Comparison of ENCODE assay signal across 23 mouse cellular contexts in the genomic region with DNA sequence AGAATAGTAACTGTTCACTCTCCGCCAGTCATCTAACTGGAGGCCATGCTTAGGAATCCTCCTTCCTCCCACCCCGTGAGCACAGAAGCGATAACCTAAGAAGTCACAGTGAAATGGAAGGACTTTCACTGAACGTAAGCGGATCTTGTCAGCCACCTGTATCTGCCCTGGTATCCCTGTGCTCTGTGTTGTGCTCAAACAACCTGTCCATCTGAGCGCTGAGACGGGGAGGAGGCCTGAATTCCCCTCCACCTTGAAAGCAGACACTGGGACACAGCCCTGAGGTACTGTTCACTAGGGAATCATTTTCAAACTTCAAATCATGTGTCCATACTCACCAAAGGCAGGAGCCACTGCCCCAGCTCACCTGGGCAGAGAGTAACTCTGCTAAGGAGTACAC. TPM values are rescaled to one million over a fixed set of nuclear protein-coding genes. Genes with fewer than 3 reads are reported as not detected.
DNase-seq lines count a peak whose midpoint lies in the region; ATAC-seq and TF ChIP-seq lines count a peak whose summit lies in the region.
"Had no signal": no experiment of that assay in that cellular context is flagged by ENCODE, and none has a peak within 500 bp of the region (broad histone marks: within the 10 kb centered on the region; RNA-seq: fewer than 3 reads in every experiment).

No protein-coding gene starts in this region.

- H3K9me3 ChIP-seq in kidney, embryonic 16.5 days (ENCODE audit: low read length) = no peaks in the 10 kb centered on the region
- no peaks in the 10 kb centered on the region for H3K9me3 ChIP-seq in lung, embryonic 16.5 days (ENCODE audit: control insufficient read depth, low read length)
- H3K9me3 ChIP-seq: G1E; hindbrain, embryonic 10.5 days; liver, embryonic 15.5 days; neural tube, embryonic 15.5 days had no signal

- DNase-seq in heart, adult 2 months = no peak
- DNase-seq in heart, postnatal 14 days = no peak
- no peak for DNase-seq in kidney, adult 9 months
- DNase-seq in lung, adult 2 months = no peak
- DNase-seq in testis, postnatal 10 days (ENCODE audit: low spot score) = no peak
- DNase-seq: cerebellum, adult 11-12 months; cerebellum, postnatal 14 days; layer of hippocampus, postnatal 36 days; right cerebral cortex, adult 18-20 months; right cerebral cortex, postnatal 4 days; thymus, postnatal 25 days had no signal

- peaks cover 7% of the 10 kb centered on the region; the same call in 1 of the 2 replicates for H3K79me2 ChIP-seq in heart, adult 2 months (replicated peaks; ENCODE audit: control insufficient read depth, insufficient read depth, low read length)
- H3K79me2 ChIP-seq in myocyte (ENCODE audit: control insufficient read depth, insufficient read depth) = no peaks in the 10 kb centered on the region

- TF ChIP-seq POLR2A in heart, adult 2 months (IDR thresholded peaks at IDR 0.05; ENCODE audit: insufficient read depth, low read depth, low read length) = no peak
- TF ChIP-seq POLR2A in lung, adult 2 months (IDR thresholded peaks at IDR 0.05; ENCODE audit: borderline replicate concordance, extremely low read depth, low read depth, low read length) = no peak
- TF ChIP-seq POLR2A in myocyte (IDR thresholded peaks at IDR 0.05; ENCODE audit: insufficient read length, low read depth) = no peak

- no peak overlapping the region for H3ac ChIP-seq in myocyte (ENCODE audit: control insufficient read depth, insufficient read length)

- peaks cover 14% of the 10 kb centered on the region for H3K4me1 ChIP-seq in heart, adult 2 months (ENCODE audit: control insufficient read depth, insufficient read depth, low read length)
- H3K4me1 ChIP-seq in kidney, embryonic 16.5 days (ENCODE audit: insufficient read depth, low read length) = peaks cover 30% of the 10 kb centered on the region
- H3K4me1 ChIP-seq in lung, embryonic 16.5 days (replicated peaks; ENCODE audit: control insufficient read depth, insufficient read depth, low read length) = peaks cover 25% of the 10 kb centered on the region
- H3K4me1 ChIP-seq in lung, adult 2 months (ENCODE audit: control insufficient read depth, insufficient read depth, low read length) = peaks cover 16% of the 10 kb centered on the region

- H3K4me3 ChIP-seq in heart, adult 2 months = no peak overlapping the region
- no peak overlapping the region for H3K4me3 ChIP-seq in kidney, embryonic 16.5 days (ENCODE audit: low read length)
- no peak overlapping the region for H3K4me3 ChIP-seq in lung, embryonic 16.5 days (ENCODE audit: low read length)
- no peak overlapping the region for H3K4me3 ChIP-seq in lung, adult 2 months (replicated peaks; ENCODE audit: extremely low read depth, low read depth, low read length)
- no peak overlapping the region for H3K4me3 ChIP-seq in myocyte
- H3K4me3 ChIP-seq: hindbrain, embryonic 10.5 days; liver, embryonic 15.5 days; neural tube, embryonic 15.5 days had no signal

- 0 out of 2 replicates have a peak, but pooled peaks have one; percentile 2 for ATAC-seq in kidney, embryonic 16.5 days (ENCODE audit: low FRiP score, low TSS enrichment)
- ATAC-seq in lung, embryonic 16.5 days (ENCODE audit: low read depth) = no peak; the same call in 1 of the 2 replicates
- ATAC-seq: CD4-positive, CD25-positive, alpha-beta regulatory T cell, adult 4 months; hindbrain, embryonic 16.5 days; intestine, embryonic 16.5 days had no signal

- H3K4me2 ChIP-seq in kidney, embryonic 16.5 days (replicated peaks; ENCODE audit: low read depth, low read length) = no peak overlapping the region
- H3K4me2 ChIP-seq in lung, embryonic 16.5 days (ENCODE audit: low read depth, low read length) = no peak overlapping the region
- peak overlapping the region; percentile 42 for H3K4me2 ChIP-seq in myocyte (ENCODE audit: low read depth)
- H3K4me2 ChIP-seq: liver, embryonic 15.5 days; midbrain, embryonic 11.5 days; neural tube, embryonic 15.5 days had no signal

- TF ChIP-seq CTCF in heart, adult 2 months (IDR thresholded peaks at IDR 0.05) = no peak
- TF ChIP-seq CTCF in lung, adult 2 months (IDR thresholded peaks at IDR 0.05; ENCODE audit: insufficient read depth, low read length) = no peak

- TF ChIP-seq EP300 in heart, adult 2 months (IDR thresholded peaks at IDR 0.05; ENCODE audit: insufficient read depth, low read depth, low read length) = no peak

- peaks cover 17% of the 10 kb centered on the region for H3K36me3 ChIP-seq in heart, adult 2 months (ENCODE audit: control insufficient read depth, insufficient read depth, low read length)
- H3K36me3 ChIP-seq in kidney, embryonic 16.5 days (ENCODE audit: insufficient read depth, low read length) = peaks cover 49% of the 10 kb centered on the region
- peaks cover 43% of the 10 kb centered on the region for H3K36me3 ChIP-seq in lung, embryonic 16.5 days (ENCODE audit: control insufficient read depth, insufficient read depth, low read length)
- peaks cover 45% of the 10 kb centered on the region for H3K36me3 ChIP-seq in myocyte (ENCODE audit: control insufficient read depth, insufficient read depth)
- H3K36me3 ChIP-seq: G1E had no signal

- peak overlapping the region; percentile 42 for H3K27ac ChIP-seq in heart, adult 2 months
- H3K27ac ChIP-seq in kidney, embryonic 16.5 days (ENCODE audit: low read length) = no peak overlapping the region; the same call in 1 of the 2 replicates
- peak overlapping the region; percentile 87 for H3K27ac ChIP-seq in lung, embryonic 16.5 days (ENCODE audit: low read length)
- H3K27ac ChIP-seq: hindbrain, embryonic 10.5 days; neural tube, embryonic 15.5 days had no signal

- no peaks in the 10 kb centered on the region for H3K27me3 ChIP-seq in heart, adult 2 months (ENCODE audit: control insufficient read depth, insufficient read depth, low read length)
- no peaks in the 10 kb centered on the region for H3K27me3 ChIP-seq in kidney, embryonic 16.5 days (ENCODE audit: insufficient read depth, low read length)
- no peaks in the 10 kb centered on the region for H3K27me3 ChIP-seq in lung, embryonic 16.5 days (ENCODE audit: control insufficient read depth, insufficient read depth, low read depth, low read length)
- H3K27me3 ChIP-seq in myocyte (ENCODE audit: control insufficient read depth, insufficient read depth, insufficient read length) = no peaks in the 10 kb centered on the region
- H3K27me3 ChIP-seq: liver, embryonic 15.5 days; neural tube, embryonic 15.5 days had no signal

- 91% methylated on average over 7 of the region's 7 CpGs for WGBS in heart, adult 2 months
- WGBS in kidney, embryonic 16.5 days = 73% methylated on average over 7 of the region's 7 CpGs
- 68% methylated on average over 7 of the region's 7 CpGs for WGBS in lung, embryonic 16.5 days
- WGBS in lung, adult 2 months = 81% methylated on average over 7 of the region's 7 CpGs

- no peak overlapping the region for H3K9ac ChIP-seq in heart, adult 2 months (ENCODE audit: low read depth, low read length)
- 0 out of 2 replicates have a peak overlapping the region, but pooled peaks have one; percentile 8 for H3K9ac ChIP-seq in kidney, embryonic 16.5 days (replicated peaks; ENCODE audit: low read length)
- peak overlapping the region; percentile 35; the same call in 1 of the 2 replicates for H3K9ac ChIP-seq in lung, embryonic 16.5 days (ENCODE audit: low read length)
- H3K9ac ChIP-seq: liver, embryonic 15.5 days; neural tube, embryonic 15.5 days had no signal

- intact Hi-C loops in heart, adult 2 months (cut with DNase I) = loop anchor here (2.0 to 5.0 kb wide), 2 partner anchors 18 to 50 kb away; no protein-coding TSS in a partner anchor
- intact Hi-C loops in heart, postnatal 14 days (cut with DNase I) = no loop called here

TF ChIP-seq in myocyte, 11 proteins besides CTCF, POLR2A, EP300 and RAD21:
- no peak for TF ChIP-seq MYOG (IDR thresholded peaks at IDR 0.05; ENCODE audit: control insufficient read depth in 1 of 3, insufficient read depth in 1 of 3, insufficient read length in 2 of 3, low read depth in 2 of 3)
- TF ChIP-seq SRF (IDR thresholded peaks at IDR 0.05; ENCODE audit: control insufficient read depth, insufficient read length, low read depth) = no peak
- no peak for TF ChIP-seq USF1 (IDR thresholded peaks at IDR 0.05; ENCODE audit: low read depth)
- TF ChIP-seq E2F4 (IDR thresholded peaks at IDR 0.05; ENCODE audit: insufficient read depth) = no peak
- TF ChIP-seq CEBPB (IDR thresholded peaks at IDR 0.05; ENCODE audit: insufficient read depth, poor library complexity, severe bottlenecking) = no peak
- TF ChIP-seq MAX (IDR thresholded peaks at IDR 0.05; ENCODE audit: low read depth) = no peak
- no peak for TF ChIP-seq TCF12 (IDR thresholded peaks at IDR 0.05; ENCODE audit: insufficient read depth, poor library complexity, severe bottlenecking)
- TF ChIP-seq REST (IDR thresholded peaks at IDR 0.05; ENCODE audit: insufficient read depth, insufficient read length) = no peak
- no peak for TF ChIP-seq MYOD1 (IDR thresholded peaks at IDR 0.05; ENCODE audit: control insufficient read depth in 1 of 3, insufficient read length in 2 of 3, low read depth in 2 of 3)
- TF ChIP-seq POLR2AphosphoS2 (IDR thresholded peaks at IDR 0.05; ENCODE audit: insufficient read length, low read depth) = no peak
- TF ChIP-seq TCF3 (IDR thresholded peaks at IDR 0.05; ENCODE audit: insufficient read length, low read depth) = no peak

RNA-seq across cellular contexts. Expression of a gene that starts 52.9 kb away (rescaled TPM):
- total RNA-seq in heart, adult 2 months (2021) = 100 to 1,000 TPM; 230 to 250 TPM
- polyA plus RNA-seq in heart, adult 2 months (2012; rRNA removed) = 80.7 and 175 TPM in 2 replicates
- total RNA-seq in heart, postnatal 14 days (2021) = 100 to 1,000 TPM; 269 to 291 TPM
- 164 and 176 TPM in 2 replicates for polyA plus RNA-seq in kidney, embryonic 16.5 days (2015; fragmentation: Nextera tagmentation; extraction: Ambion mirVana)
- polyA plus RNA-seq in lung, embryonic 16.5 days (2015; fragmentation: Nextera tagmentation; extraction: Ambion mirVana) = 276 and 304 TPM in 2 replicates
- polyA plus RNA-seq in lung, adult 2 months (2012; rRNA removed) = 86.3 and 127 TPM in 2 replicates
- polyA plus RNA-seq in myocyte (2012; fragmentation: generic; extraction: Trizol) = 37.9 TPM
- total RNA-seq: megakaryocyte progenitor cell, adult 5-6 weeks had no signal
- polyA plus RNA-seq: CD4-positive, CD25-positive, alpha-beta regulatory T cell, adult 4 months; G1E had no signal
